Mouse (Mus musculus) kidney, adult 2 months (tissue): ENCODE measurements at regions not wholly inside any gene's neighbourhood (a gene's known extent, or its start where the extent isn't known, plus 50 kb on each side); places are given as distances from the start of the nearest gene placed in this dataset.

Experiments used
- DNase-seq: peaks from one replicate; pipeline ENCODE4 v3.0.0; 2021
- H3K27ac ChIP-seq: fragments of 200-500 bp; 2 replicates; pipeline ENCODE4 v1.5.1; 2012; ENCODE audit warnings: low read depth, low read length, control low read depth, inconsistent platforms; ENCODE audit not compliant: insufficient read depth
- H3K27me3 ChIP-seq: fragments of 200-500 bp; replicated peaks from 2 replicates; pipeline ENCODE4 v1.6.1; 2012; ENCODE audit warnings: mild to moderate bottlenecking, moderate library complexity, low read length, inconsistent platforms; ENCODE audit not compliant: control insufficient read depth, insufficient read depth
- H3K36me3 ChIP-seq: fragments of 200-500 bp; 2 replicates; pipeline ENCODE4 v1.6.1; 2012; ENCODE audit warnings: mild to moderate bottlenecking, moderate library complexity, low read length, inconsistent platforms; ENCODE audit not compliant: control insufficient read depth, insufficient read depth
- H3K4me1 ChIP-seq: fragments of 200-500 bp; 2 replicates; pipeline ENCODE4 v1.6.1; 2011; ENCODE audit warnings: low read length; ENCODE audit not compliant: control insufficient read depth, insufficient read depth
- H3K4me3 ChIP-seq: fragments of 200-500 bp; 2 replicates; pipeline ENCODE4 v1.5.1; 2011; ENCODE audit warnings: mild to moderate bottlenecking, low read depth, low read length, control low read depth; ENCODE audit not compliant: insufficient read depth
- CTCF ChIP-seq: fragments of 200-500 bp; conservative IDR thresholded peaks from 2 replicates; pipeline ENCODE4 v1.5.1; 2011; ENCODE audit warnings: low read depth, mild to moderate bottlenecking, control low read depth, low read length, moderate library complexity, mixed read lengths; ENCODE audit not compliant: insufficient read depth, insufficient read length
- POLR2A ChIP-seq: fragments of 200-500 bp; IDR thresholded peaks from one replicate; pipeline ENCODE4 v1.6.1; 2011; ENCODE audit warnings: low read depth, low read length, control low read depth
- WGBS: fragments of 180-500 bp; shearing (Covaris S2); methylation state at CpG from one replicate; pipeline ENCODE4 v1.1.7; 2018; 5-methylcytosine and 5-hydroxymethylcytosine counted together

GRCm38 (mm10) chr9:43874332-43874731, 130.5 kb downstream of the Nectin1 start:
- Histone ChIP-seq H3K27ac (no peak overlapping the region), H3K4me3 (no peak overlapping the region), H3K27me3 (no peaks in the 10 kb centered on the region), H3K36me3 (no peaks in the 10 kb centered on the region), H3K4me1 (no peaks in the 10 kb centered on the region)
- WGBS, result 69% methylated on average over 5 of the region's 5 CpGs
- TF ChIP-seq CTCF, result no peak
- no peak for TF ChIP-seq POLR2A
- DNase-seq, result no peak

GRCm38 (mm10) chr9:43879220-43879968, 135.6 kb downstream of the Nectin1 start:
- DNase-seq, result no peak
- Histone ChIP-seq H3K27me3 (no peaks in the 10 kb centered on the region), H3K4me1 (no peaks in the 10 kb centered on the region), H3K27ac (no peak overlapping the region), H3K36me3 (no peaks in the 10 kb centered on the region), H3K4me3 (no peak overlapping the region)
- no peak for TF ChIP-seq CTCF
- no peak for TF ChIP-seq POLR2A
- WGBS, result 4% methylated on average over 24 of the region's 24 CpGs

- no peak for DNase-seq
- no peak overlapping the region for H3K27ac ChIP-seq
- H3K27me3 ChIP-seq, result no peaks in the 10 kb centered on the region
- no peak for TF ChIP-seq CTCF
- TF ChIP-seq POLR2A, result no peak
- H3K36me3 ChIP-seq, result no peaks in the 10 kb centered on the region
- no peaks in the 10 kb centered on the region for H3K4me1 ChIP-seq
- WGBS, result 2% methylated on average over 26 of the region's 26 CpGs
- H3K4me3 ChIP-seq, result no peak overlapping the region
Measured at GRCm38 (mm10) chr9:43879969-43880396, 136.2 kb downstream of the Nectin1 start.

GRCm38 (mm10) chr9:43893086-43893485, 149.3 kb downstream of the Nectin1 start:
- Histone ChIP-seq H3K27ac (no peak overlapping the region), H3K27me3 (no peaks in the 10 kb centered on the region), H3K4me1 (no peaks in the 10 kb centered on the region), H3K36me3 (no peaks in the 10 kb centered on the region), H3K4me3 (no peak overlapping the region)
- 63% methylated on average over 6 of the region's 6 CpGs for WGBS
- TF ChIP-seq CTCF (no peak), POLR2A (no peak)
- no peak for DNase-seq

- H3K27ac ChIP-seq, result no peak overlapping the region
- 54% methylated on average over 4 of the region's 4 CpGs for WGBS
Measured at GRCm38 (mm10) chr9:43899239-43899638, 143.9 kb upstream of the Thy1 start.

DNA sequence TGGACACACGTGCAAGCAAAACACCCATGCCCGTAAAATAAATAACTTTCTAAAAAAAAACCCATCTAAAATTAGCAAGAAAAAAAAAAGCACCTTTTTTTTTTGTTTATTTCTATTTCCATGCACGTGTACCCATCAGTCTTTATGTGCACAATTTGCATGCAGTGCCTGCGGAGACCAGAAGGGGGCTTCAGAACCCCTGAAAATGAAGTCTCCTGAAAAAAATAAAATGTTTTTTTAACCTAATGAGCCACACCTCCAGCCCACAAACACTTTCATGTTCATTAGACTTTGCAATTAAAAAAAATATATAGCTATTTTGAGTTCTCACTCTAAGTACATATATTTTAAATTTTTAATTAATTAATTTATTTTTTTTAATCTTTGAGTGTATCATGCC, 134.9 kb upstream of the Thy1 start:
- 87% methylated on average over 4 of the region's 4 CpGs for WGBS

More at GRCm38 (mm10) chr9:43899239-43899638, 143.9 kb upstream of the Thy1 start:
- TF ChIP-seq POLR2A, result no peak
- no peak for TF ChIP-seq CTCF
- Histone ChIP-seq H3K4me3 (no peak overlapping the region), H3K4me1 (no peaks in the 10 kb centered on the region), H3K27me3 (no peaks in the 10 kb centered on the region), H3K36me3 (no peaks in the 10 kb centered on the region)
- no peak for DNase-seq

GRCm38 (mm10) chr9:43915015-43915414, 128.2 kb upstream of the Thy1 start:
- Histone ChIP-seq H3K27me3 (no peaks in the 10 kb centered on the region), H3K4me3 (no peak overlapping the region), H3K27ac (no peak overlapping the region), H3K36me3 (no peaks in the 10 kb centered on the region), H3K4me1 (no peaks in the 10 kb centered on the region)
- no peak for TF ChIP-seq CTCF
- no peak for TF ChIP-seq POLR2A
- WGBS, result 44% methylated on average over 5 of the region's 5 CpGs
- DNase-seq, result no peak

More for the DNA sequence above, 134.9 kb upstream of the Thy1 start:
- Histone ChIP-seq H3K36me3 (no peaks in the 10 kb centered on the region), H3K27me3 (no peaks in the 10 kb centered on the region), H3K4me1 (no peaks in the 10 kb centered on the region), H3K4me3 (no peak overlapping the region), H3K27ac (no peak overlapping the region)
- DNase-seq, result no peak
- TF ChIP-seq POLR2A (no peak), CTCF (no peak)
